Mouse (Mus musculus): ENCODE data around the gene Foxp1. TPM values are rescaled to one million over a fixed set of nuclear protein-coding genes. Genes with fewer than 3 reads are reported as not detected.

Gene Foxp1
- total RNA-seq, 4 experiments from 2014 or later, result 27.2 to 37.3 (median 31.2) TPM

Small RNA genes within 50 kb of the gene (microRNA-seq; reads per million reads assigned to microRNA genes)
- gene Gm22328 (not detected), gene Gm49348 (not detected)

Other genes with a start within 250 kb of the Foxp1 start
- gene Eif4e3, start 144.1 kb upstream of the Foxp1 start, total RNA-seq (2022), result 10 to 100 TPM; 40.1 to 57.0 (median 48.9) TPM
- 1 to 10 TPM in 3 of 4 experiments, under 1 TPM in 1; 0.72 to 2.2 (median 1.6) TPM for gene Gm20696, start 144.1 kb upstream of the Foxp1 start, total RNA-seq (2022)
- gene Gpr27, start 170.0 kb upstream of the Foxp1 start, total RNA-seq (2022), result 10 to 100 TPM in 3 of 4 experiments, 1 to 10 TPM in 1; 8.6 to 11.3 (median 10.7) TPM
- gene Prok2, start 203.7 kb upstream of the Foxp1 start, total RNA-seq (2022), result not detected

Data from heart, adult 8-10 months (tissue).